Mouse (Mus musculus): ENCODE data around the gene Lrrc15. TPM values are rescaled to one million over a fixed set of nuclear protein-coding genes. Genes with fewer than 3 reads are reported as not detected.

Gene Lrrc15
- total and polyA plus RNA-seq, 3 experiments: not detected

- no peak overlapping the region for H3K4me3 ChIP-seq (ENCODE audit: control insufficient read depth in 1 of 2, insufficient read depth in 1 of 2, low read depth in 2 of 2, low read length in 2 of 2)
- peaks cover 0 to 3% of the 10 kb centered on the region in 2 experiments; a peak in 2 of 4 replicates for H3K36me3 ChIP-seq (ENCODE audit: control insufficient read depth in 1 of 2, insufficient read depth in 2 of 2, low read length in 2 of 2)
- TF ChIP-seq POLR2A (IDR thresholded peaks at IDR 0.05; ENCODE audit: control insufficient read depth in 1 of 2, insufficient read depth in 1 of 2, low read depth in 1 of 2, low read length in 2 of 2, poor library complexity in 1 of 2) (no peak), POLR2AphosphoS5 (IDR thresholded peaks at IDR 0.05; ENCODE audit: borderline replicate concordance, low read depth, low read length) (no peak), KAT2A (conservative IDR thresholded peaks at IDR 0.05; ENCODE audit: low read depth, low read length) (no peak), MAFK (IDR thresholded peaks at IDR 0.05; ENCODE audit: borderline replicate concordance, low read depth, low read length) (no peak), BHLHE40 (IDR thresholded peaks at IDR 0.05; ENCODE audit: borderline replicate concordance, low read depth, low read length) (no peak), ZKSCAN1 (IDR thresholded peaks at IDR 0.05; ENCODE audit: low read depth, low read length) (no peak), MAZ (IDR thresholded peaks at IDR 0.05; ENCODE audit: low read depth, low read length) (no peak), ETS1 (IDR thresholded peaks at IDR 0.05; ENCODE audit: low read depth, low read length) (no peak), SIN3A (IDR thresholded peaks at IDR 0.05; ENCODE audit: low read length) (no peak), MXI1 (IDR thresholded peaks at IDR 0.05; ENCODE audit: low read depth, low read length) (no peak), CHD2 (IDR thresholded peaks at IDR 0.05; ENCODE audit: low read length) (no peak), TCF12 (IDR thresholded peaks at IDR 0.05; ENCODE audit: low read depth, low read length) (no peak), MYC (IDR thresholded peaks at IDR 0.05; ENCODE audit: low read depth, low read length) (no peak)
- no peak for DNase-seq (ENCODE audit: low read depth, low spot score)
- H3K79me2 ChIP-seq (ENCODE audit: control insufficient read depth, insufficient read depth, low read length, poor library complexity): no peaks in the 10 kb centered on the region
- peaks cover 0 to 13% of the 10 kb centered on the region in 2 experiments; a peak in 3 of 4 replicates for H3K4me1 ChIP-seq (ENCODE audit: control insufficient read depth in 1 of 2, insufficient read depth in 2 of 2, low read length in 2 of 2)
- no peak overlapping the region for H3K9ac ChIP-seq (ENCODE audit: control insufficient read depth, low read depth, low read length, poor library complexity, severe bottlenecking)
- no peaks in the 10 kb centered on the region for H3K9me3 ChIP-seq (replicated peaks; ENCODE audit: insufficient read depth, low read length)
- H3K27me3 ChIP-seq (ENCODE audit: control insufficient read depth in 1 of 2, insufficient read depth in 2 of 2, low read length in 2 of 2): no peaks in the 10 kb centered on the region
- H3K27ac ChIP-seq (ENCODE audit: control insufficient read depth, low read depth, low read length): no peak overlapping the region
These were observed 28.0 kb downstream of the Lrrc15 start for GRCm38 (mm10) chr16:30255061-30255460.

GRCm38 (mm10) chr16:30253900-30254299 lies 29.2 kb downstream of the Lrrc15 start:
- TF ChIP-seq MAZ (IDR thresholded peaks at IDR 0.05; ENCODE audit: low read depth, low read length) (no peak), TAL1 (IDR thresholded peaks at IDR 0.05; ENCODE audit: low read length) (no peak), MEF2A (IDR thresholded peaks at IDR 0.05; ENCODE audit: extremely low read depth, insufficient replicate concordance, low read depth, low read length, poor library complexity, severe bottlenecking) (no peak), GATA1 (IDR thresholded peaks at IDR 0.05; ENCODE audit: low read depth, low read length) (no peak), USF1 (IDR thresholded peaks at IDR 0.05; ENCODE audit: low read depth, low read length) (no peak), TCF12 (IDR thresholded peaks at IDR 0.05; ENCODE audit: low read depth, low read length) (no peak)

More at GRCm38 (mm10) chr16:30253900-30254299, 29.2 kb downstream of the Lrrc15 start:
- Histone ChIP-seq H3K9me3 (replicated peaks; ENCODE audit: insufficient read depth, low read length) (no peaks in the 10 kb centered on the region), H3K9ac (ENCODE audit: control insufficient read depth, low read depth, low read length, poor library complexity, severe bottlenecking) (no peak overlapping the region), H3K36me3 (ENCODE audit: control insufficient read depth in 1 of 2, insufficient read depth in 2 of 2, low read length in 2 of 2) (peaks cover 0 to 3% of the 10 kb centered on the region in 2 experiments; a peak in 2 of 4 replicates), H3K4me1 (ENCODE audit: control insufficient read depth in 1 of 2, insufficient read depth in 2 of 2, low read length in 2 of 2) (peaks cover 0 to 13% of the 10 kb centered on the region in 2 experiments; a peak in 3 of 4 replicates), H3K4me3 (ENCODE audit: control insufficient read depth in 1 of 2, insufficient read depth in 1 of 2, low read depth in 2 of 2, low read length in 2 of 2) (no peak overlapping the region), H3K27ac (ENCODE audit: control insufficient read depth, low read depth, low read length) (no peak overlapping the region), H3K27me3 (ENCODE audit: control insufficient read depth in 1 of 2, insufficient read depth in 2 of 2, low read length in 2 of 2) (no peaks in the 10 kb centered on the region), H3K79me2 (ENCODE audit: control insufficient read depth, insufficient read depth, low read length, poor library complexity) (no peaks in the 10 kb centered on the region)
- DNase-seq (ENCODE audit: low read depth, low spot score): no peak

All from MEL (cell line).